Mouse (Mus musculus) Patski (cell line): Measurements from ENCODE around the gene Gm20696. TPM values are rescaled to one million over a fixed set of nuclear protein-coding genes. Genes with fewer than 3 reads are reported as not detected.

Source experiments
- ATAC-seq: fragments of 100-300 bp; one replicate; pipeline ENCODE4 v1.8.0; 2021
- CTCF ChIA-PET: fragments of 350-600 bp; sonication (Branson Sonifier 250); formaldehyde crosslinking; loops from one replicate; lab custom pipeline; 2022; ENCODE audit warnings: inconsistent platforms; lab: Charles Lee
- POLR2A ChIA-PET: fragments of 350-600 bp; sonication (Branson Sonifier 250); formaldehyde crosslinking; loops from one replicate; lab custom pipeline; 2022; ENCODE audit warnings: antibody characterized with exemption, inconsistent platforms; lab: Charles Lee
- DNase-seq: peaks from one replicate; pipeline ENCODE4 v3.0.0-alpha.2; 2011; ENCODE audit warnings: low read depth, low spot score
- H3K27me3 ChIP-seq: fragments of 371-371 bp; one replicate; pipeline ENCODE4 v1.5.1; 2021
- CTCF ChIP-seq: fragments of 100-300 bp; IDR thresholded peaks from one replicate; pipeline ENCODE4 v1.5.1; 2021
- in situ Hi-C: fragments of 300-500 bp; cut with MboI; formaldehyde crosslinking; loops from 3 replicates; pipeline ENCODE4 v1.11.1; 2018; ENCODE audit warnings: low pct_unique_long_range_greater_than_20kb, mixed read lengths
- polyA plus RNA-seq: library from polyadenylated mRNA; unstranded; gene quantifications from one replicate; pipeline ENCODE4 v1.2.3, GENCODE M21; 2021

Gene Gm20696
- polyA plus RNA-seq, 1 experiment from 2014 or later: 0.15 TPM

GRCm38 (mm10) chr6:99357931-99358330, 308.7 kb downstream of the Gm20696 start:
- no peak for TF ChIP-seq CTCF
- in situ Hi-C loops: no loop called here
- ChIA-PET CTCF (interaction anchor here (1.4 kb wide), 1 partner anchor 9 kb away, joined by 3 read pairs; no protein-coding TSS in a partner anchor), POLR2A (interaction anchor here (0.7 kb wide), 1 partner anchor 50 kb away, joined by 3 read pairs; no protein-coding TSS in a partner anchor)
- no peaks in the 10 kb centered on the region for H3K27me3 ChIP-seq
- no peak for DNase-seq
- no peak for ATAC-seq

- no peak for DNase-seq
These were observed 312.3 kb downstream of the Gm20696 start for GRCm38 (mm10) chr6:99354338-99354737.

DNA sequence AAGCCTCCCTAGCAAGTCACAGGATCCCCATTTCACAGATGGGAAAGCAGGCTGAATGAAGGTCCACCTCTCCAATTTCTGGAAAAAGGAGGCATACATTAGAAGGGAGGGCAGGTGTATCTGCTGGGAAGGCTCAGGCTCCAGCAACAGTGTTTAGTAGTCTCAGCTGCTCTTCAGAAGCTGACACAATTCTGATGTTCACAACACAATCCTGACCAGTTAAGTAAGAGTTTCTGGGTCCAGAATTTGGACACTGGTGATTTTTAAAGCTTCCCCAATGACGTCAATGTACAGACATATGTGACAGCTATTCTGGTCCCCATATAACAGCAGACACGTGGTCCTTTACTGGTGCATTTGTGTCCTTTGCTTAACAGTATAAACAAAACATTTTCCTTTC, 313.2 kb downstream of the Gm20696 start:
- DNase-seq (no peak), ATAC-seq (no peak)
- CTCF ChIA-PET: no interaction called here
- POLR2A ChIA-PET: no interaction called here
- TF ChIP-seq CTCF: no peak
- no peaks in the 10 kb centered on the region for H3K27me3 ChIP-seq
- in situ Hi-C loops: no loop called here

More at GRCm38 (mm10) chr6:99354338-99354737, 312.3 kb downstream of the Gm20696 start:
- H3K27me3 ChIP-seq: no peaks in the 10 kb centered on the region
- TF ChIP-seq CTCF: no peak
- in situ Hi-C loops: no loop called here
- POLR2A ChIA-PET: no interaction called here
- no peak for ATAC-seq
- CTCF ChIA-PET: no interaction called here

- no peak for ATAC-seq
- no peaks in the 10 kb centered on the region for H3K27me3 ChIP-seq
- in situ Hi-C loops: no loop called here
- POLR2A ChIA-PET: no interaction called here
- TF ChIP-seq CTCF: no peak
- CTCF ChIA-PET: no interaction called here
- DNase-seq: no peak
These were observed 316.0 kb downstream of the Gm20696 start for GRCm38 (mm10) chr6:99350566-99350965.

DNA sequence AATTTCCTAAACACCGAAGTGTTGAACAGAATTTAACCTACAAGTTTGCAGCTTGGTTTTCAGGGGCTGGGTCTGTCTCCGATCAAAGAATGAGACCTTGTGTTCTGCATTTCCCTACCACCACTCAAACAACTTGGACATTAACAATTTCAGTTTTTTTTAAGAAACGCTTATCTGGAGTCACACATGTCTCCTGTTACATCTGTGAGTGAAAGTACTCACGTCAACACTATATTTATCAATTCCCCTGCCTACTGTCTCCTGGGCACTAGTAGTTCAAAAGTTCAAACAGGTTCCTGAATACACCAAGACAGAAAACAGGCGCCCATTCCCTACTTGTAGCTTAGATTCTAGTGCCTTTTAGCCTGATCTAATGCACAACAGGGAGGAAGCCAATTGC, 316.4 kb downstream of the Gm20696 start:
- in situ Hi-C loops: no loop called here

DNA sequence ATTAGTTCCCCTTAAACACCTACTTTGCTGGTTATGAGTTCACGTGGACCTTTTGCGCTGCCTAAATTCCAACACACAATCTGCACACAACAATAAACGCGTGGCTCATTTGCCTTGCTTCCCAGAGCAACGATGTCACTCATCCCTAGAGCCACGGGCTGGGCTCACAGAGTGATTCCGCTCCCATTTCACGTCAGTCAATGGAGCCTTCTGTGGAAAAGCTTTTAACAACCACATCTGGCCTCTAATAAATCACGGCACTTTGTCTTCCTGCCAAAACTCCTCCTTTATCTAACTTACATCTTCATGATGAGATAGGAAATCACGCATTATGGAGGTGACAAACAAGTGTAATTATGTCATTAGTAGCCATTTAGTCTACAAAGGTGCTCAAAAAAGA, 318.8 kb downstream of the Gm20696 start:
- CTCF ChIA-PET: no interaction called here
- in situ Hi-C loops: no loop called here
- TF ChIP-seq CTCF: no peak
- DNase-seq: no peak
- POLR2A ChIA-PET: no interaction called here
- no peaks in the 10 kb centered on the region for H3K27me3 ChIP-seq
- ATAC-seq: no peak

More for the DNA sequence above, 316.4 kb downstream of the Gm20696 start:
- POLR2A ChIA-PET: no interaction called here
- TF ChIP-seq CTCF: no peak
- no peaks in the 10 kb centered on the region for H3K27me3 ChIP-seq
- ATAC-seq: no peak
- CTCF ChIA-PET: no interaction called here
- DNase-seq: no peak

DNA sequence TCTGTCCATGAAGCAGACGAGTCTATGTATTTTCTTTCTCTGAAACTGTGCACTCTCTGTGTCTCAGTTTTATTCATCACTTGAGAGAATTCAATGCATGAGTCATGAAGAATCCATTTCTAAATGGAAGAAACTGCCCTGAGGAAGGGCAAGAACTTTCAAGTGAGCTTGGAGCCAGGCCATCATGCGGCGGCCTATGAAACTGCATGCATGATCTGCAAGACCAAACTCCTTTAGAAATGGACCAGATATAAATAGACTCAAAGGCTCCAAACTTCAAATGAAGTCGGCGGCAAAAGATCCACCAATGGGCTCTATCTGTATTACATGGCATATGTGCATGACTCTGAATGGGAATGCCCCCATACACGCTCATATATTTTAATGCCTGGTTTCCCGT, 321.6 kb downstream of the Gm20696 start:
- POLR2A ChIA-PET: no interaction called here
- CTCF ChIA-PET: no interaction called here
- no peaks in the 10 kb centered on the region for H3K27me3 ChIP-seq
- DNase-seq (no peak), ATAC-seq (no peak)
- TF ChIP-seq CTCF: no peak
- in situ Hi-C loops: no loop called here

- POLR2A ChIA-PET: no interaction called here
- DNase-seq (no peak), ATAC-seq (no peak)
- TF ChIP-seq CTCF: no peak
- CTCF ChIA-PET: no interaction called here
- in situ Hi-C loops: no loop called here
- no peaks in the 10 kb centered on the region for H3K27me3 ChIP-seq
These were observed 322.2 kb downstream of the Gm20696 start for GRCm38 (mm10) chr6:99344357-99344756.

DNA sequence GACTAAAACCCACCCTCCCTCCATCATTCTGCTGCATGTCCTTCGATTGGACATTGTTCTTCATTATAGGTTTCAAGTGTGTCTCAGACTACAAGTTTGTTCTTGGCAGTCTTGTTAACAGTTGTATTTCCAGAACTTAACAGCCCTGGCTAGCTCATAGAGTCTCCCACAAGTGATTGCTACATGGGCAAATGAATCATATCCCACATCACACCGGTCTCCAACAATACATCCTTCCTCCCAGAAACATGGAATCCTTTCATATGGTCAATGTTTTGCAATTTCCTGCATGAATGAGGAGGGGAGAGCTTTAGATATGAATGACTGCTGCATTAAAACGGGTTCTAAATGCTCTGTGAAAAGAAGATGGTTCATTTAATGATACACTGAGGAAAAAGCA, 322.8 kb downstream of the Gm20696 start:
- in situ Hi-C loops: no loop called here

DNA sequence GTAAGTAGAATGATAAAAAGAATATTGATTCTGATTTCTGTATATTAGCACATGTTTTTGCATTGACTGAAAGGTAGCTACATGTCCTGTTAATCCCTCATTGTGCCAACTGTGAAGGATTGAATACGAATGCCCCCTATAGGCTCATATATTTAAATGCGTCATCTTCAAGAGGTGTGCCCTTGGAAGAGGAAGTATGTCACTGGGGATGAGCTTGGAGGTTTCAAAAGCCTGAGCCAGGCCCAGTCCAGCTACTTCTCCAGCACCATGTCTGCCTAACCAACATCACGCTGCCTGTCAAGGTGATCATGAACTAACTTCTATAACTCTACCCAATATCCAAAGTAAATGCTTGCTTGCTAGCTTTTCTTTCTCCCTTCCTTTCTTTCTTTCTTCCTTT, 324.2 kb downstream of the Gm20696 start:
- CTCF ChIA-PET: interaction anchor here (1.1 kb wide), 1 partner anchor 9 kb away, joined by 3 read pairs; no protein-coding TSS in a partner anchor

More for the DNA sequence above, 322.8 kb downstream of the Gm20696 start:
- POLR2A ChIA-PET: no interaction called here
- TF ChIP-seq CTCF: no peak
- no peaks in the 10 kb centered on the region for H3K27me3 ChIP-seq
- ATAC-seq: no peak
- CTCF ChIA-PET: interaction anchor here (1.1 kb wide), 1 partner anchor 18 kb away, joined by 3 read pairs; no protein-coding TSS in a partner anchor
- DNase-seq: no peak

DNA sequence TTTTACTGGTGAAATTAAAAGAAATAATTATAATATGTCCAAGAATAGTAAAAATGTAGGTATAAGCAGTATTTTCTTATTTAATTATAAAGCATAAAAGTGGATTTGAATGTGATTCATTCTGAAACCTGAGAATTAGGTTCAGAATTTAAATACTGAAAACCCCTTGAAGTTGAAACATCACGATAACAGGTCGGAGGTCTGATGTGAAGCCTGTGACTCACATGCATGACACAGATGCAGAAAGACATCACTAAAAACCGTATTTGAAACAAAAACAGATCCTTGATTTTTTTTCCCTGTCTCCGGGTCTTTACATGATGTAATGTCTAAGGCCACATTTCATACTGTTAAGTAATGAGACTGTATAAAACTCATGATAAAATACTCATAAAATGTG, 325.7 kb downstream of the Gm20696 start:
- no peak for DNase-seq
- in situ Hi-C loops: no loop called here
- ChIA-PET CTCF (no interaction called here), POLR2A (no interaction called here)
- H3K27me3 ChIP-seq: no peaks in the 10 kb centered on the region
- no peak for ATAC-seq
- TF ChIP-seq CTCF: no peak

More for the DNA sequence above, 324.2 kb downstream of the Gm20696 start:
- POLR2A ChIA-PET: no interaction called here
- in situ Hi-C loops: no loop called here
- TF ChIP-seq CTCF: no peak
- DNase-seq: no peak
- no peak for ATAC-seq
- no peaks in the 10 kb centered on the region for H3K27me3 ChIP-seq
